Mouse (Mus musculus): ENCODE results near the gene Mcoln3. TPM values are rescaled to one million over a fixed set of nuclear protein-coding genes. Genes with fewer than 3 reads are reported as not detected.

Mcoln3 gene
- polyA plus RNA-seq, 1 experiment from 2014 or later, result 137 TPM

- H3K27ac ChIP-seq (ENCODE audit: low read depth, low read length), result no peak overlapping the region
- no peaks in the 10 kb centered on the region for H3K4me1 ChIP-seq (replicated peaks; ENCODE audit: control insufficient read depth, insufficient read depth, low read length)
- 79% methylated on average over 7 of the region's 7 CpGs for WGBS
- no peak for ATAC-seq
- no peak for TF ChIP-seq CTCF (IDR thresholded peaks at IDR 0.05; ENCODE audit: low read depth)
- no peak overlapping the region for H3K4me3 ChIP-seq (ENCODE audit: low read depth, low read length)
- H3K4me2 ChIP-seq (replicated peaks; ENCODE audit: low read depth), result no peak overlapping the region
- no peaks in the 10 kb centered on the region for H3K36me3 ChIP-seq (ENCODE audit: control insufficient read depth, insufficient read depth)
- H3K9me3 ChIP-seq (ENCODE audit: control insufficient read depth), result no peaks in the 10 kb centered on the region
- no peak overlapping the region for H3K9ac ChIP-seq (ENCODE audit: low read depth, low read length)
- H3K27me3 ChIP-seq (replicated peaks; ENCODE audit: control insufficient read depth, insufficient read depth, low read length), result no peaks in the 10 kb centered on the region
Observed at GRCm38 (mm10) chr3:146096986-146097385, 20.3 kb upstream of the Mcoln3 start.

- H3K36me3 ChIP-seq (ENCODE audit: control insufficient read depth, insufficient read depth), result no peaks in the 10 kb centered on the region
- no peak for ATAC-seq
- H3K27ac ChIP-seq (ENCODE audit: low read depth, low read length), result no peak overlapping the region
- H3K4me2 ChIP-seq (replicated peaks; ENCODE audit: low read depth), result no peak overlapping the region
- no peaks in the 10 kb centered on the region for H3K9me3 ChIP-seq (ENCODE audit: control insufficient read depth)
- H3K4me3 ChIP-seq (ENCODE audit: low read depth, low read length), result no peak overlapping the region
- no peak for TF ChIP-seq CTCF (IDR thresholded peaks at IDR 0.05; ENCODE audit: low read depth)
- H3K27me3 ChIP-seq (replicated peaks; ENCODE audit: control insufficient read depth, insufficient read depth, low read length), result no peaks in the 10 kb centered on the region
- H3K4me1 ChIP-seq (replicated peaks; ENCODE audit: control insufficient read depth, insufficient read depth, low read length), result no peaks in the 10 kb centered on the region
- WGBS, result 87% methylated on average over 4 of the region's 4 CpGs
- no peak overlapping the region for H3K9ac ChIP-seq (ENCODE audit: low read depth, low read length)
Observed at GRCm38 (mm10) chr3:146097861-146098260, 19.4 kb upstream of the Mcoln3 start.

- ATAC-seq, result no peak
- no peak for TF ChIP-seq CTCF (IDR thresholded peaks at IDR 0.05; ENCODE audit: low read depth)
Observed at GRCm38 (mm10) chr3:146099925-146100324, 17.3 kb upstream of the Mcoln3 start.

DNA sequence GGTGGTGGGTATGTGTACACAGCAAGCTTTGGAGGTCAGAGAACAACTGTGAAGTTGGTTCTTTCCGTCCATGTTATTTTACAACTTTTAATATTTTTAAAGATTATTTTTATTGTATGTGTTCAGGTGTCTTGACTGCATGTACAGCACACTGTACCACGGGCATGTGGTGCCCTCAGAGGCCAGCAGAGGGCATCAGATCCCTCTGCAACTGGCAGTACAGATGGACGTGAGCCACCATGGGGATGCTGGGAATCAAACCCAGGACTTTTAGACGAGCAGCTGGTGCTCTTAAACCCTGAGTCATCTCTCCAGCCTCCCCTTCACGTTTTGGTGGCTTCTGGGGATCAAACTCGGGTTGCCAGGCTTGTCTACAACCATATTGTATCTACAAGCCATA is 15.2 kb upstream of the Mcoln3 start:
- ATAC-seq, result no peak
- peak; percentile 54 for TF ChIP-seq CTCF (IDR thresholded peaks at IDR 0.05; ENCODE audit: low read depth)
- H3K9ac ChIP-seq (ENCODE audit: low read depth, low read length), result no peak overlapping the region

More at GRCm38 (mm10) chr3:146099925-146100324, 17.3 kb upstream of the Mcoln3 start:
- Histone ChIP-seq H3K27ac (ENCODE audit: low read depth, low read length) (no peak overlapping the region), H3K9ac (ENCODE audit: low read depth, low read length) (no peak overlapping the region), H3K9me3 (ENCODE audit: control insufficient read depth) (0 out of 2 replicates have a peak, but pooled peaks cover 5% of the 10 kb centered on the region), H3K4me3 (ENCODE audit: low read depth, low read length) (no peak overlapping the region), H3K4me1 (replicated peaks; ENCODE audit: control insufficient read depth, insufficient read depth, low read length) (no peaks in the 10 kb centered on the region), H3K27me3 (replicated peaks; ENCODE audit: control insufficient read depth, insufficient read depth, low read length) (no peaks in the 10 kb centered on the region), H3K4me2 (replicated peaks; ENCODE audit: low read depth) (no peak overlapping the region), H3K36me3 (ENCODE audit: control insufficient read depth, insufficient read depth) (no peaks in the 10 kb centered on the region)

GRCm38 (mm10) chr3:146107116-146107849 is 10.0 kb upstream of the Mcoln3 start:
- H3K27me3 ChIP-seq (replicated peaks; ENCODE audit: control insufficient read depth, insufficient read depth, low read length), result 0 out of 2 replicates have a peak, but pooled peaks cover 7% of the 10 kb centered on the region
- peak; percentile 57 for TF ChIP-seq CTCF (IDR thresholded peaks at IDR 0.05; ENCODE audit: low read depth)
- 0 out of 2 replicates have a peak, but pooled peaks cover 5% of the 10 kb centered on the region for H3K9me3 ChIP-seq (ENCODE audit: control insufficient read depth)
- no peaks in the 10 kb centered on the region for H3K36me3 ChIP-seq (ENCODE audit: control insufficient read depth, insufficient read depth)
- H3K9ac ChIP-seq (ENCODE audit: low read depth, low read length), result no peak overlapping the region
- peak overlapping the region; percentile 66 for H3K4me2 ChIP-seq (replicated peaks; ENCODE audit: low read depth)
- WGBS, result 5% methylated on average over 18 of the region's 18 CpGs
- no peak overlapping the region for H3K27ac ChIP-seq (ENCODE audit: low read depth, low read length)
- peak; percentile 60 for ATAC-seq
- H3K4me1 ChIP-seq (replicated peaks; ENCODE audit: control insufficient read depth, insufficient read depth, low read length), result no peaks in the 10 kb centered on the region
- H3K4me3 ChIP-seq (ENCODE audit: low read depth, low read length), result peak overlapping the region; percentile 31

More for the DNA sequence above, 15.2 kb upstream of the Mcoln3 start:
- Histone ChIP-seq H3K4me3 (ENCODE audit: low read depth, low read length) (no peak overlapping the region), H3K4me2 (replicated peaks; ENCODE audit: low read depth) (no peak overlapping the region), H3K27ac (ENCODE audit: low read depth, low read length) (no peak overlapping the region), H3K36me3 (ENCODE audit: control insufficient read depth, insufficient read depth) (no peaks in the 10 kb centered on the region), H3K27me3 (replicated peaks; ENCODE audit: control insufficient read depth, insufficient read depth, low read length) (0 out of 2 replicates have a peak, but pooled peaks cover 4% of the 10 kb centered on the region), H3K9me3 (ENCODE audit: control insufficient read depth) (0 out of 2 replicates have a peak, but pooled peaks cover 5% of the 10 kb centered on the region), H3K4me1 (replicated peaks; ENCODE audit: control insufficient read depth, insufficient read depth, low read length) (no peaks in the 10 kb centered on the region)
- 63% methylated on average over 6 of the region's 6 CpGs for WGBS

GRCm38 (mm10) chr3:146107921-146108571 is 9.2 kb upstream of the Mcoln3 start, which contains the start of gene Wdr63:
TSS of gene Wdr63 (minus strand) at chr3:146108130.
- no peak within 1 kb of the TSS for H3K9ac ChIP-seq (ENCODE audit: low read depth, low read length)
- 14% methylated on average over 18 of the region's 18 CpGs for WGBS
- no peaks in the 10 kb centered on the region for H3K4me1 ChIP-seq (replicated peaks; ENCODE audit: control insufficient read depth, insufficient read depth, low read length)
- ATAC-seq, result peak; percentile 91
- no peak for TF ChIP-seq CTCF (IDR thresholded peaks at IDR 0.05; ENCODE audit: low read depth)
- H3K36me3 ChIP-seq (ENCODE audit: control insufficient read depth, insufficient read depth), result no peaks in the 10 kb centered on the region
- 0 out of 2 replicates have a peak, but pooled peaks cover 5% of the 10 kb centered on the region for H3K9me3 ChIP-seq (ENCODE audit: control insufficient read depth)
- H3K4me3 ChIP-seq (ENCODE audit: low read depth, low read length), result peak within 1 kb of the TSS; percentile 31
- peak within 1 kb of the TSS; percentile 66 for H3K4me2 ChIP-seq (replicated peaks; ENCODE audit: low read depth)
- no peak within 1 kb of the TSS for H3K27ac ChIP-seq (ENCODE audit: low read depth, low read length)
- H3K27me3 ChIP-seq (replicated peaks; ENCODE audit: control insufficient read depth, insufficient read depth, low read length), result 0 out of 2 replicates have a peak, but pooled peaks cover 7% of the 10 kb centered on the region
